Mouse (Mus musculus) kidney, postnatal 36 days (tissue): ENCODE data around the gene Pbx4.

Experiments
- DNase-seq, 2 experiments: peaks; one replicate each; pipeline ENCODE4 v3.0.0; 2021 to 2022; ENCODE audit warnings: mixed read lengths in 2 of 2

The Pbx4 gene

GRCm38 (mm10) chr8:69809820-69810219 lies 22.5 kb upstream of the Pbx4 start:
- DNase-seq, result no peak

- DNase-seq, result no peak
These were observed 17.4 kb upstream of the Pbx4 start for GRCm38 (mm10) chr8:69814881-69815280.

- peak; percentile 66 to 74 for DNase-seq
These were observed 16.9 kb upstream of the Pbx4 start for GRCm38 (mm10) chr8:69815396-69815795.

- peak; percentile 79 to 87 for DNase-seq
These were observed 11.8 kb upstream of the Pbx4 start for GRCm38 (mm10) chr8:69820466-69820865.

- DNase-seq, result peak; percentile 67 to 75
These were observed 10.3 kb upstream of the Pbx4 start for GRCm38 (mm10) chr8:69821971-69822385.

- DNase-seq, result peak; percentile 86 to 90
These were observed 9.7 kb upstream of the Pbx4 start, which contains the start of gene Lpar2 for GRCm38 (mm10) chr8:69822386-69823191. TSS of gene Lpar2 (plus strand) at chr8:69822429.

- DNase-seq, result peak; percentile 57 to 68
These were observed 5.9 kb upstream of the Pbx4 start for GRCm38 (mm10) chr8:69826371-69826770.

GRCm38 (mm10) chr8:69837057-69837682 lies 4.9 kb downstream of the Pbx4 start:
- DNase-seq, result peak; percentile 68 to 70

- DNase-seq, result no peak
These were observed 15.1 kb downstream of the Pbx4 start for GRCm38 (mm10) chr8:69847167-69848065.

GRCm38 (mm10) chr8:69848951-69849350 lies 16.7 kb downstream of the Pbx4 start:
- no peak for DNase-seq

- DNase-seq, result peak in 1 of 2 experiments; percentile 33
These were observed 17.6 kb downstream of the Pbx4 start for GRCm38 (mm10) chr8:69849899-69850298.

- no peak for DNase-seq
These were observed 18.7 kb downstream of the Pbx4 start for GRCm38 (mm10) chr8:69850926-69851506.

- DNase-seq, result peak in 1 of 2 experiments; percentile 20
These were observed 21.6 kb downstream of the Pbx4 start for GRCm38 (mm10) chr8:69853869-69854268.

- peak in 1 of 2 experiments; percentile 28 for DNase-seq
These were observed 28.5 kb downstream of the Pbx4 start for GRCm38 (mm10) chr8:69860807-69861206.

GRCm38 (mm10) chr8:69861251-69861650 lies 29.0 kb downstream of the Pbx4 start:
- no peak for DNase-seq

- no peak for DNase-seq
These were observed 31.2 kb downstream of the Pbx4 start for GRCm38 (mm10) chr8:69863387-69864020.

- no peak for DNase-seq
These were observed 31.9 kb downstream of the Pbx4 start for GRCm38 (mm10) chr8:69864180-69864579.

GRCm38 (mm10) chr8:69867696-69868326 lies 35.5 kb downstream of the Pbx4 start:
- peak; percentile 43 to 48 for DNase-seq

GRCm38 (mm10) chr8:69870003-69870765 lies 37.9 kb downstream of the Pbx4 start:
- no peak for DNase-seq

- no peak for DNase-seq
These were observed 38.6 kb downstream of the Pbx4 start for GRCm38 (mm10) chr8:69870907-69871306.

- peak; percentile 45 to 83 for DNase-seq
These were observed 41.9 kb downstream of the Pbx4 start for GRCm38 (mm10) chr8:69874155-69874554.
